Mouse (Mus musculus) hindbrain, postnatal 0 days (tissue): ENCODE data around the gene Upk2. TPM values are rescaled to one million over a fixed set of nuclear protein-coding genes. Genes with fewer than 3 reads are reported as not detected.

Experiments used
- ATAC-seq: fragments of 200-750 bp; cut with Nextera tagmentation; 2 replicates; pipeline ENCODE4 v1.8.0; 2017; ENCODE audit warnings: mild to moderate bottlenecking, moderate TSS enrichment, moderate library complexity
- DNase-seq: peaks from one replicate; pipeline ENCODE4 v3.0.0-alpha.2; 2015; ENCODE audit warnings: low spot score
- H3K27ac ChIP-seq: fragments of 300-500 bp; sonication (generic); 2 replicates; pipeline ENCODE4 v1.5.1; 2014; ENCODE audit warnings: mild to moderate bottlenecking
- H3K27me3 ChIP-seq: fragments of 300-500 bp; sonication (generic); 2 replicates; pipeline ENCODE4 v1.6.1; 2014; ENCODE audit warnings: low read length, mixed read lengths; ENCODE audit not compliant: insufficient read depth
- H3K36me3 ChIP-seq: fragments of 300-500 bp; sonication (generic); 2 replicates; pipeline ENCODE4 v1.6.1; 2014; ENCODE audit warnings: low read length, mixed read lengths; ENCODE audit not compliant: insufficient read depth
- H3K4me1 ChIP-seq: fragments of 300-500 bp; sonication (generic); 2 replicates; pipeline ENCODE4 v1.6.1; 2014; ENCODE audit warnings: antibody characterized with exemption, low read length, mixed read lengths; ENCODE audit not compliant: insufficient read depth
- H3K4me2 ChIP-seq: fragments of 300-500 bp; sonication (generic); 2 replicates; pipeline ENCODE4 v1.6.1; 2014; ENCODE audit warnings: low read depth, mild to moderate bottlenecking, low read length, moderate library complexity, mixed read lengths
- H3K4me3 ChIP-seq: fragments of 300-500 bp; sonication (generic); 2 replicates; pipeline ENCODE4 v1.5.1; 2014; ENCODE audit warnings: low read length
- H3K9ac ChIP-seq: fragments of 300-500 bp; sonication (generic); replicated peaks from 2 replicates; pipeline ENCODE4 v1.6.1; 2014; ENCODE audit warnings: mild to moderate bottlenecking, low read length, moderate library complexity, mixed read lengths
- H3K9me3 ChIP-seq: fragments of 300-500 bp; sonication (generic); 2 replicates; pipeline ENCODE4 v1.6.1; 2016; ENCODE audit warnings: low read length, mixed read lengths
- CTCF ChIP-seq: IDR thresholded peaks from 2 replicates; pipeline ENCODE4 v1.5.1; 2016; ENCODE audit warnings: antibody characterized with exemption, control low read depth, low read depth
- WGBS: fragments of 180-500 bp; shearing (Covaris S2); extraction: QIAGEN DNeasy Blood & Tissue Kit; methylation state at CpG from one replicate; pipeline ENCODE4 v1.1.7; 2014; 5-methylcytosine and 5-hydroxymethylcytosine counted together
- polyA plus RNA-seq: library from polyadenylated mRNA; unstranded; fragments of >200 nt; fragmentation: Nextera tagmentation; extraction: Ambion mirVana; gene quantifications from 2 replicates; pipeline ENCODE4 v1.2.1, GENCODE M21; 2015
- total RNA-seq: library from RNA; depleted of rRNA; stranded (reverse); fragments of >200 nt; gene quantifications from 2 replicates; pipeline ENCODE4 v1.2.3, GENCODE M21; 2014; rRNA removed

Upk2 gene
- not detected in 2 replicates for total RNA-seq
- polyA plus RNA-seq: not detected in 2 replicates

- Histone ChIP-seq H3K4me1 (0 out of 2 replicates have a peak, but pooled peaks cover 9% of the 10 kb centered on the region), H3K36me3 (no peaks in the 10 kb centered on the region), H3K27me3 (no peaks in the 10 kb centered on the region), H3K27ac (no peak within 1 kb of the TSS), H3K4me2 (no peak within 1 kb of the TSS), H3K9me3 (no peaks in the 10 kb centered on the region), H3K4me3 (no peak within 1 kb of the TSS), H3K9ac (no peak within 1 kb of the TSS)
- ATAC-seq: no peak
- DNase-seq: no peak
- 32% methylated on average over 4 of the region's 4 CpGs for WGBS
- peak; percentile 41 for TF ChIP-seq CTCF
These were observed at the start of gene Upk2 for GRCm38 (mm10) chr9:44454891-44455220. Gene Upk2 (minus strand): TSS chr9:44454976.

DNA sequence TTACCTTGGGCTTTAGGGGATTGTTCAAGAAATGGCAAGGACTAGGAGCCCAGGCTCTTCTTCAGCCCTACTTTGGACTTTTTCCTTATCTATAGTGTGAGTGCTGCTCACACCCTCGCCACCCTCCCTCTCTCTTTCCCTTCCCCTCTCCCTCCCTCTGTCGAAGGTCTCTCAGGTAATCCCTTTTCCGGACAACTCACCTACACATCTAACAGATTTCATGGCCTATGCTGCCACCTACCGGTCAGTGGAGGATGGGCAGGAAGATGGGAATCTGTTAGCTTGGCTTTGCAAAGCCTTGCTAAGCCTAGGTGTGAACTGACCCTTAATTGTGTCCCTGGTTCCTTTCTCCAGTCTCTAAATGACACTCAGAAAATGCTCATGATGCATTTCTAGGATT is 47.2 kb upstream of the Upk2 start:
- Histone ChIP-seq H3K27ac (no peak overlapping the region), H3K36me3 (peaks cover 14% of the 10 kb centered on the region; the same call in 1 of the 2 replicates), H3K4me2 (no peak overlapping the region), H3K9me3 (no peaks in the 10 kb centered on the region), H3K4me1 (peaks cover 37% of the 10 kb centered on the region), H3K27me3 (no peaks in the 10 kb centered on the region), H3K9ac (no peak overlapping the region), H3K4me3 (no peak overlapping the region)
- DNase-seq (peak; percentile 89), ATAC-seq (no peak)
- 0% methylated on average over 4 of the region's 4 CpGs for WGBS
- TF ChIP-seq CTCF: peak; percentile 97

GRCm38 (mm10) chr9:44501206-44501879 is 46.6 kb upstream of the Upk2 start:
- Histone ChIP-seq H3K4me1 (peaks cover 37% of the 10 kb centered on the region), H3K4me2 (no peak overlapping the region), H3K27me3 (no peaks in the 10 kb centered on the region), H3K36me3 (peaks cover 7% of the 10 kb centered on the region; the same call in 1 of the 2 replicates), H3K4me3 (no peak overlapping the region), H3K27ac (no peak overlapping the region; the same call in 1 of the 2 replicates), H3K9ac (no peak overlapping the region), H3K9me3 (no peaks in the 10 kb centered on the region)
- no peak for TF ChIP-seq CTCF
- ATAC-seq: no peak
- DNase-seq: no peak
- WGBS: 49% methylated on average over 10 of the region's 10 CpGs

- Histone ChIP-seq H3K9me3 (no peaks in the 10 kb centered on the region), H3K4me3 (no peak overlapping the region), H3K9ac (0 out of 2 replicates have a peak overlapping the region, but pooled peaks have one; percentile 58), H3K27ac (peak overlapping the region; percentile 80; the same call in 1 of the 2 replicates), H3K27me3 (no peaks in the 10 kb centered on the region), H3K4me1 (peaks cover 37% of the 10 kb centered on the region), H3K4me2 (no peak overlapping the region), H3K36me3 (0 out of 2 replicates have a peak, but pooled peaks cover 3% of the 10 kb centered on the region)
- DNase-seq: no peak
- TF ChIP-seq CTCF: no peak
- ATAC-seq: no peak
- WGBS: 65% methylated on average over 8 of the region's 8 CpGs
These were observed 45.9 kb upstream of the Upk2 start for GRCm38 (mm10) chr9:44500638-44501175.

- Histone ChIP-seq H3K4me1 (peaks cover 37% of the 10 kb centered on the region), H3K9me3 (no peaks in the 10 kb centered on the region), H3K27me3 (no peaks in the 10 kb centered on the region), H3K4me2 (peak overlapping the region; percentile 74; the same call in 1 of the 2 replicates), H3K36me3 (0 out of 2 replicates have a peak, but pooled peaks cover 3% of the 10 kb centered on the region), H3K9ac (peak overlapping the region; percentile 58; the same call in 1 of the 2 replicates), H3K27ac (peak overlapping the region; percentile 80; the same call in 1 of the 2 replicates), H3K4me3 (peak overlapping the region; percentile 33; the same call in 1 of the 2 replicates)
- 35% methylated on average over 5 of the region's 5 CpGs for WGBS
- TF ChIP-seq CTCF: no peak
- ATAC-seq (no peak), DNase-seq (no peak)
These were observed 45.4 kb upstream of the Upk2 start for GRCm38 (mm10) chr9:44500163-44500533.

DNA sequence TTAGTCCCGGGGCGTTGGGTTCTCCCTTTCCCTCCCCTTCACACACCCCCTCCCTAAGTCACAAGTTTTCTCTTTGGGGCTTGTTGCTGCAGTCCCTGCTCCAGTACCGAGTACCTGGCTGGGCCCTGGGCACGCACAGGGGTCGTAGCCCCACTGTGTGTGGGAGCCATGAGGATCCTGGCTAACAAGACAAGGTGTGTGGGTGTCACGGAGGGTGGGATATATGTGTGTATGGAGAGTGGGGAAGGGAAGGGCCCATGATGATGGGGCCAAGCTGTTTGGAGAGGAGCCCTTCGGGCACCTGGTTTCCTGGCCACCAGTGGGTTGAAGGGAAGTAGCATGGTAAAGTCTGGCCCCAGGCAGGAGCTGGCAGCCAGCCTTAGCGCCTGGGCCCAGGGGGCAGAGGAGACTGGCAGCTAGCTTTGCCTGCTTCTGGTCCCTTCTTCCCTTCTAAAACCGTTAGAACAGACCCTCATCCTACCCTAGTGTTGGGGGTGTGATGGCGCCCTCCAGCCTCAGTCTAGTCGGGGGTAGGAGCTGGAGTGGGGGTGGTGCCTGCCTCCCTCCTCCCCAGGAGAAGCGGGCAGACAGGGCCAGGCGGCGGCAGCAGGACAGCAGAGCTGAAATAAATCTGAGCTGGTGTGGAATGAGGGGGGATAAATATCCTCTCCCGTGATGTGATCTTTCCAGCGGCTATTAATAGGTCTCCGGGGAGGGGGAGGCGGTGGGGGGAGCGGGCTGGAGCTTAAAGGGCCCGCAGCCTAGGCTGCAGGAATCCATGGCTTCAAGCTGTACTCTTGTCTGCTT is 44.8 kb upstream of the Upk2 start:
- H3K4me2 ChIP-seq: peak overlapping the region; percentile 74
- H3K9ac ChIP-seq: peak overlapping the region; percentile 58
- H3K27ac ChIP-seq: peak overlapping the region; percentile 80
- DNase-seq (peak; percentile 71), ATAC-seq (peak; percentile 21)
- H3K27me3 ChIP-seq: no peaks in the 10 kb centered on the region
- 0 out of 2 replicates have a peak, but pooled peaks cover 3% of the 10 kb centered on the region for H3K36me3 ChIP-seq
- no peaks in the 10 kb centered on the region for H3K9me3 ChIP-seq
- TF ChIP-seq CTCF: no peak
- WGBS: 7% methylated on average over 20 of the region's 20 CpGs
- peak overlapping the region; percentile 33 for H3K4me3 ChIP-seq
- peaks cover 41% of the 10 kb centered on the region for H3K4me1 ChIP-seq
